Mouse (Mus musculus): ENCODE measurements around the gene Ubald2. TPM values are rescaled to one million over a fixed set of nuclear protein-coding genes. Genes with fewer than 3 reads are reported as not detected.

The Ubald2 gene
- polyA plus RNA-seq (2015; fragmentation: Nextera tagmentation; extraction: Ambion mirVana) = 60.2 and 60.6 TPM in 2 replicates

- H3K4me3 ChIP-seq (ENCODE audit: low read depth, low read length) = peak within 1 kb of the TSS; percentile 76
- 2% methylated on average over 60 of the region's 66 CpGs for WGBS
- no peak for TF ChIP-seq CTCF (IDR thresholded peaks at IDR 0.05; ENCODE audit: low read depth)
- H3K9ac ChIP-seq (ENCODE audit: low read depth, low read length) = peak within 1 kb of the TSS; percentile 79
- H3K27ac ChIP-seq (ENCODE audit: low read depth, low read length) = peak within 1 kb of the TSS; percentile 96
- H3K4me2 ChIP-seq (replicated peaks; ENCODE audit: low read depth) = peak within 1 kb of the TSS; percentile 72
- H3K27me3 ChIP-seq (replicated peaks; ENCODE audit: control insufficient read depth, insufficient read depth, low read length) = no peaks in the 10 kb centered on the region
- peak; percentile 79 for ATAC-seq
- H3K4me1 ChIP-seq (replicated peaks; ENCODE audit: control insufficient read depth, insufficient read depth, low read length) = peaks cover 10% of the 10 kb centered on the region
- no peaks in the 10 kb centered on the region for H3K9me3 ChIP-seq (ENCODE audit: control insufficient read depth)
- peaks cover 13% of the 10 kb centered on the region for H3K36me3 ChIP-seq (ENCODE audit: control insufficient read depth, insufficient read depth)
Observed at GRCm38 (mm10) chr11:116433356-116434286, at the start of gene Ubald2. Gene Ubald2 (plus strand): TSS chr11:116434094.

GRCm38 (mm10) chr11:116384171-116384570, 49.7 kb upstream of the Ubald2 start:
- Histone ChIP-seq H3K9ac (ENCODE audit: low read depth, low read length) (no peak overlapping the region), H3K4me2 (replicated peaks; ENCODE audit: low read depth) (no peak overlapping the region), H3K27ac (ENCODE audit: low read depth, low read length) (no peak overlapping the region), H3K4me1 (replicated peaks; ENCODE audit: control insufficient read depth, insufficient read depth, low read length) (no peaks in the 10 kb centered on the region), H3K27me3 (replicated peaks; ENCODE audit: control insufficient read depth, insufficient read depth, low read length) (no peaks in the 10 kb centered on the region), H3K9me3 (ENCODE audit: control insufficient read depth) (no peaks in the 10 kb centered on the region), H3K36me3 (ENCODE audit: control insufficient read depth, insufficient read depth) (no peaks in the 10 kb centered on the region), H3K4me3 (ENCODE audit: low read depth, low read length) (no peak overlapping the region)
- no peak for ATAC-seq
- 88% methylated on average over 11 of the region's 11 CpGs for WGBS
- no peak for TF ChIP-seq CTCF (IDR thresholded peaks at IDR 0.05; ENCODE audit: low read depth)

- Histone ChIP-seq H3K9me3 (ENCODE audit: control insufficient read depth) (no peaks in the 10 kb centered on the region), H3K27ac (ENCODE audit: low read depth, low read length) (no peak overlapping the region), H3K27me3 (replicated peaks; ENCODE audit: control insufficient read depth, insufficient read depth, low read length) (no peaks in the 10 kb centered on the region), H3K9ac (ENCODE audit: low read depth, low read length) (no peak overlapping the region), H3K36me3 (ENCODE audit: control insufficient read depth, insufficient read depth) (no peaks in the 10 kb centered on the region), H3K4me2 (replicated peaks; ENCODE audit: low read depth) (no peak overlapping the region), H3K4me1 (replicated peaks; ENCODE audit: control insufficient read depth, insufficient read depth, low read length) (no peaks in the 10 kb centered on the region), H3K4me3 (ENCODE audit: low read depth, low read length) (no peak overlapping the region)
- WGBS = 67% methylated on average over 5 of the region's 5 CpGs
- no peak for TF ChIP-seq CTCF (IDR thresholded peaks at IDR 0.05; ENCODE audit: low read depth)
- no peak for ATAC-seq
Observed at GRCm38 (mm10) chr11:116385999-116386398, 47.9 kb upstream of the Ubald2 start.

- Histone ChIP-seq H3K27ac (ENCODE audit: low read depth, low read length) (peak overlapping the region; percentile 66), H3K27me3 (replicated peaks; ENCODE audit: control insufficient read depth, insufficient read depth, low read length) (no peaks in the 10 kb centered on the region), H3K4me3 (ENCODE audit: low read depth, low read length) (no peak overlapping the region), H3K36me3 (ENCODE audit: control insufficient read depth, insufficient read depth) (no peaks in the 10 kb centered on the region), H3K4me2 (replicated peaks; ENCODE audit: low read depth) (peak overlapping the region; percentile 14; the same call in 1 of the 2 replicates), H3K9me3 (ENCODE audit: control insufficient read depth) (no peaks in the 10 kb centered on the region), H3K4me1 (replicated peaks; ENCODE audit: control insufficient read depth, insufficient read depth, low read length) (no peaks in the 10 kb centered on the region), H3K9ac (ENCODE audit: low read depth, low read length) (no peak overlapping the region)
- WGBS = 16% methylated on average over 15 of the region's 16 CpGs
- ATAC-seq = peak; percentile 48
- peak; percentile 14; the same call in 1 of the 2 replicates for TF ChIP-seq CTCF (IDR thresholded peaks at IDR 0.05; ENCODE audit: low read depth)
Observed at GRCm38 (mm10) chr11:116387086-116388071, 46.5 kb upstream of the Ubald2 start.

GRCm38 (mm10) chr11:116388841-116389480, 44.9 kb upstream of the Ubald2 start:
- Histone ChIP-seq H3K36me3 (ENCODE audit: control insufficient read depth, insufficient read depth) (no peaks in the 10 kb centered on the region), H3K27me3 (replicated peaks; ENCODE audit: control insufficient read depth, insufficient read depth, low read length) (no peaks in the 10 kb centered on the region), H3K4me1 (replicated peaks; ENCODE audit: control insufficient read depth, insufficient read depth, low read length) (no peaks in the 10 kb centered on the region), H3K9me3 (ENCODE audit: control insufficient read depth) (no peaks in the 10 kb centered on the region), H3K9ac (ENCODE audit: low read depth, low read length) (no peak overlapping the region), H3K4me3 (ENCODE audit: low read depth, low read length) (no peak overlapping the region), H3K4me2 (replicated peaks; ENCODE audit: low read depth) (peak overlapping the region; percentile 51), H3K27ac (ENCODE audit: low read depth, low read length) (peak overlapping the region; percentile 7; the same call in 1 of the 2 replicates)
- TF ChIP-seq CTCF (IDR thresholded peaks at IDR 0.05; ENCODE audit: low read depth) = peak; percentile 34; the same call in 1 of the 2 replicates
- peak; percentile 62 for ATAC-seq
- 61% methylated on average over 14 of the region's 14 CpGs for WGBS
